Mouse (Mus musculus) erythroblast, adult 5-6 weeks (primary cell): ENCODE data around the gene 4921539E11Rik. TPM values are rescaled to one million over a fixed set of nuclear protein-coding genes. Genes with fewer than 3 reads are reported as not detected.

Source experiments
- total RNA-seq, 2 experiments: library from RNA; stranded (forward) in 1 of 2; stranded (reverse) in 1 of 2; fragments of 150-400 nt in 1 of 2; fragments of 200-764, 138-1000 nt in 1 of 2; gene quantifications; 2 replicates each; pipeline versions ENCODE4 v1.2.3 to v1.2.4; 2015 to 2017; ENCODE audit warnings: low replicate concordance in 2 of 2

The 4921539E11Rik gene
- total RNA-seq, 2 experiments from 2014 or later, result not detected

Other genes with a start within 250 kb of the 4921539E11Rik start
- gene Mier1, start 176.5 kb downstream of the 4921539E11Rik start, total RNA-seq (2015; ENCODE audit: low replicate concordance), result 198 and 199 TPM in 2 replicates
- gene Mier1, start 176.5 kb downstream of the 4921539E11Rik start, total RNA-seq (2017; ENCODE audit: low replicate concordance), result 293 and 399 TPM in 2 replicates
- gene Wdr78, start 176.3 kb downstream of the 4921539E11Rik start, total RNA-seq (2015; ENCODE audit: low replicate concordance), result 2.9 and 3.3 TPM in 2 replicates
- gene Wdr78, start 176.3 kb downstream of the 4921539E11Rik start, total RNA-seq (2017; ENCODE audit: low replicate concordance), result 1.4 and 3.8 TPM in 2 replicates
- 7.5 and 12.1 TPM in 2 replicates for gene Slc35d1, start 75.7 kb downstream of the 4921539E11Rik start, total RNA-seq (2015; ENCODE audit: low replicate concordance)
- 5.0 and 6.0 TPM in 2 replicates for gene Slc35d1, start 75.7 kb downstream of the 4921539E11Rik start, total RNA-seq (2017; ENCODE audit: low replicate concordance)
- 0.96 and 7.9 TPM in 2 replicates for gene Oma1, start 22.9 kb upstream of the 4921539E11Rik start, total RNA-seq (2015; ENCODE audit: low replicate concordance)
- 10.0 and 18.7 TPM in 2 replicates for gene Oma1, start 22.9 kb upstream of the 4921539E11Rik start, total RNA-seq (2017; ENCODE audit: low replicate concordance)